Mouse (Mus musculus): Measurements from ENCODE around the gene Fam168a.

Fam168a gene

DNA sequence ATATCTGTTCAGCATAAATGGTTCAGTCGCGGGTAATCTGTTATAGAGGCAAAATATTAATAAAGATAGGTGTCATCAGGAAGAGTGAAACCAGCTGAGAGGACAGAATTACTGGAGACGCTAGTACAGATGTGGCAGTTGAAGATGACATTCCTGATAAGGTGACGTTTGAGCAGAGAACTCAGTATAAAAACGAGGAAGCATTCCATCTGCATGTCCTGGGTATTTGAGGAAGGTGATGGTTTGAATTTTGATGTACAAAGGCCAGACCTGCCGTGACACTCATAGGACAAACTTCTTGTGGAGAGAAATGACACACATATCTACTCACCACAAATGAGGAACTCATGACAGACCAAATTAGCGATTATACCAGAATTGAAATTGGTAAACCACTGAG, 73.8 kb downstream of the Fam168a start:
- no peak for DNase-seq (ENCODE audit: low spot score in 2 of 2)

- no peak for DNase-seq (ENCODE audit: low spot score in 2 of 2)
These were observed 78.2 kb downstream of the Fam168a start for GRCm38 (mm10) chr7:100784650-100785049.

- DNase-seq (ENCODE audit: low spot score in 2 of 2), result no peak
These were observed 79.0 kb downstream of the Fam168a start for GRCm38 (mm10) chr7:100785426-100785825.

- no peak for DNase-seq (ENCODE audit: low spot score in 2 of 2)
These were observed 79.6 kb downstream of the Fam168a start for GRCm38 (mm10) chr7:100786078-100786477.

- DNase-seq (ENCODE audit: low spot score in 2 of 2), result no peak
These were observed 81.9 kb downstream of the Fam168a start for GRCm38 (mm10) chr7:100788291-100788690.

DNA sequence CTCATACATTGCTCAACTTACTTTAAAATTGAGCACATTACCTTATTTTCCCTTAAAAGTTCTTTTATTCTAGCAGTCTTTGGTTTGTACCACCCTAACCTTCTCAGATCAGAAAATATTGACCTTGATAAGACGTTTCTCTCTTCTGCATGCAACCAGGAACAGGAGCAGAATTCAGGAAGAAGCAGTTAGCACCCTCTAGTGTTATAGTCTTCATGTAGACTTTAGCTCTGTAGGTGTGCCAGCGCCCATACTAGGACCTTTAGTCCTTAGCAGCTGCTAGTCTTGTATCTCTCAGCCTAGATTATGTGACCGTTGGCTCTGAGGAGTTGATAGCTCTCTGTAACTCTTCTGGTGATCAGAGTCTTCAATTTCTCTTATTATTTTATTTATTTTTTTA, 92.4 kb downstream of the Fam168a start:
- no peak for DNase-seq (ENCODE audit: low spot score in 2 of 2)

GRCm38 (mm10) chr7:100805391-100805790, 99.0 kb downstream of the Fam168a start:
- no peak for DNase-seq (ENCODE audit: low spot score in 2 of 2)

DNA sequence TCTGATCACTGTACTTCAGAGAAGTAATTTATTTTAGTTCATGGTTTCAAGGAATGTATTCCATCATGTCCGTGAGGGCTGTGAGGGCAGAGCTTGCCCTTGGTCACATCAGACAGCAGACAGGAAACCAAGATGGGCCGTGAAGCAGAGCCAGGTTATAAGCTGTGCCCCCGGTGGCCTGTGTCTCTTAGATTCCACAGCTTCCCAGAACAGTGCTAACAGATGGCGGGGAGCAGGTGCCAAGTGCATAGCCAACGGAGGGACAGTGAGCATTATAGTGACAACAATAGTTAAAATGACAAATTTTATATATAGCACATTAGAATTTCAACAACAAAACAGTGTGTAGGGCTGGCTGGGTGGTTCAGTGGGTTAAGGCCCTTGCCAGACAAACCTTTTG, 105.5 kb downstream of the Fam168a start:
- no peak for DNase-seq (ENCODE audit: low spot score in 2 of 2)

- no peak for DNase-seq (ENCODE audit: low spot score in 2 of 2)
These were observed 106.2 kb downstream of the Fam168a start for GRCm38 (mm10) chr7:100812641-100813040.

GRCm38 (mm10) chr7:100815900-100816570, 109.6 kb downstream of the Fam168a start:
- DNase-seq (ENCODE audit: low spot score in 2 of 2), result no peak

DNA sequence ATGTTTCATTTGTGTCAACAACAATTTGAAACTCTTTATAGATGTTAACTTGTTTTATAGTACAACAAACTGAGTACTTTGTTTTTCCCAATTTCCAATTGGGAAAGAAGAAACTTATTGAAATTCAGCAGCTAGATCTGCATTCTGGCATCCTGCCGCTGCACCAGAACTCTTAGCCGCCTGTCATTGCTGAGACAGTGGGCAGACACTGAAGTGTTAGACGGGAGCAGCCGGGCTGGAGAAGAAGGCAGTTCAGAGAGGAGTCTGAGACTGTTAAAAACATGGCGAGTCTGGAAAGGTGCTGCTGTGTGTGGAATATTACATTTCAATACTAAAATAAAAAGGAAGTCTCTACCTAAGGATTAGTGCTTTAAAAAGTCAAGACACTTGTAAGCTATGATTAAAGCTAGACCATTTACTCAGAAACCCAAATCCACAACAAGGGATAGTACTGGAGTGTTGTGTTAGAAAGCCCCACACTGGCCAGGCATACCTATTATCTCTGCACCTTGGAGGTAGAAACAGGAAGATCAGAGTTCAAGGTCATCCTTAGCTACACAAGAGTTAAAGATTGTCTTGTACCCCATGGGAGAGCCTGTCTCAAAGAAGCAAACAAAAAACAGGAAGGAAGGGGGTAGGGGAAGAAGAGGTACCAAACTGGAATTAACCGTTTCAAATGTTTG, 110.5 kb downstream of the Fam168a start:
- DNase-seq (ENCODE audit: low spot score in 2 of 2), result no peak

DNA sequence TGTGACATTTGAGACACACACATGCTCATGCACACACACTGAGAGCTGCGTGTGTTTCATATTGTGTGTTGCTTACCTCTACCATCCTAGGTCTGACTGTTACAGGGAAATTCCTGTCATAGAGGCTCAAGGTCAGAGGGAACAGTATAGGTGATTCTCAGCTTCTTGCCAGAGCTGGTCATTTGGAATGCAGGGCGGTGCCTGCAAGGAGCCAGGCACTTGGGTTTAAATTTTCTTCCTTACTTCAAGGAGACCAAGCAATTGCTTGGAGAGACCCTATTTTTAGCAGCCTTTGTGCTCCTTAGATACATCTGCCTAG, 111.0 kb downstream of the Fam168a start:
- no peak for DNase-seq (ENCODE audit: low spot score in 2 of 2)

- DNase-seq (ENCODE audit: low spot score in 2 of 2), result no peak
These were observed 112.1 kb downstream of the Fam168a start for GRCm38 (mm10) chr7:100818401-100819064.

DNA sequence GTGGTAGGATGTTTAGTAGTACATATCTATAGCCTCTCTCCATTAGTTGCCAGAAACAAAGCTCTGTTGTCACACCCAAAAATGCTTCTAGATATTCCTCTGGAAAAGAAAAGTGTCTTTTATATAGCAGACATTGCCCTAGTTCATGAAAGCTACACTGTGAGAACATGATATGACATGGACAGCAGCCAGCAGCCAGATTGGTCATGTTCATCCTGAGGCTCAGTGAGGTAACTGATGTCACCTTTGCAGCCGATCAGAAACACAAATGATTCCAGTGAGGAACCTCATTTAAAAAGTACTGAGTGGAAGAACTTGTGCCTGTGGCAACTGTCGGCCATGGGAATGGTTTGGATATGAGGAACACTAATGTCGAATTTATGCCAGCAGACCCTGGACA, 118.2 kb downstream of the Fam168a start:
- DNase-seq (ENCODE audit: low spot score in 2 of 2), result no peak

DNA sequence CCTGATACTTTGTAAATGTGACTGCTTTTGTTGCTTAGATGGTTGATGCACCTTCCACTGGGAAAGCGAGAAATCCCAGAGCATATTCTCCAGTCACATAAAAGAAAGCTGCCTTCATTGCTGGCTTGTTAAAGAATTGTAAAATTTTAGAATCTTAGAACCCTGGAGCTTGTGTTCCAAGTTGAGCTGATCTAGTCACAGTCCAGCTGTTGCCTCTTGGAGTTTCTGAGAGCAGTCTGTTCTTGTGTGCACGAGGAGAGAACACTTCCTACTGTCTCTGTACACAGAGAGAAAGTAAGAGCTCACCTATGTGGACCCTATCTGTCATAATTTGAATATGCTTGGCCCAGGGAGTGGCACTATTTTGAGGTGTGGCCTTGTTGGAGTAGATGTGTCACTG, 122.1 kb downstream of the Fam168a start:
- no peak for DNase-seq (ENCODE audit: low spot score in 2 of 2)

- DNase-seq (ENCODE audit: low spot score in 2 of 2), result no peak
These were observed 127.4 kb downstream of the Fam168a start for GRCm38 (mm10) chr7:100833859-100834258.

- DNase-seq (ENCODE audit: low spot score in 2 of 2), result no peak
These were observed 128.7 kb downstream of the Fam168a start for GRCm38 (mm10) chr7:100835168-100835567.

DNA sequence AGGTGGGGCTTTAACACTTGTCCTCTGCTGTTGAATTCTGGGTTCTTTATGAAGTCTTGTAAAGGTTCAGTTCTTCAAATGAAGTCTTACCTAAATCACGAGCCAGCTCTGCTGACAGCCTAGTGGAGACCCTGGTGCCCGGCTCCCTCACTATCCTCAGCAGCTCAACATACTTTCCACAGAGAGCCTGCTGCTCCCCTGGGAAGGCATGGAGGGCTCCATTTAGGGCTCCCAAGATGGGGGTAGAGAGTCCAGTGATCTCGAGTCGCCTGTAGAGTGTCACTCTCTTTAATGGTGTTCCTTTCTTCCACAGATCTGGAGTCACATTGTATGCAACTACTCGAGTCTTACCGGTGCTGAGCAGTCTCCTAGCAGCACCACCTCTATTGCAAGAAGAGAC, 129.3 kb downstream of the Fam168a start:
- no peak for DNase-seq (ENCODE audit: low spot score in 2 of 2)

- DNase-seq (ENCODE audit: low spot score in 2 of 2), result no peak
These were observed 130.2 kb downstream of the Fam168a start for GRCm38 (mm10) chr7:100836657-100837056.

GRCm38 (mm10) chr7:100837701-100838100, 131.3 kb downstream of the Fam168a start:
- no peak for DNase-seq (ENCODE audit: low spot score in 2 of 2)

GRCm38 (mm10) chr7:100839632-100840402, 133.4 kb downstream of the Fam168a start:
- no peak for DNase-seq (ENCODE audit: low spot score in 2 of 2)

DNA sequence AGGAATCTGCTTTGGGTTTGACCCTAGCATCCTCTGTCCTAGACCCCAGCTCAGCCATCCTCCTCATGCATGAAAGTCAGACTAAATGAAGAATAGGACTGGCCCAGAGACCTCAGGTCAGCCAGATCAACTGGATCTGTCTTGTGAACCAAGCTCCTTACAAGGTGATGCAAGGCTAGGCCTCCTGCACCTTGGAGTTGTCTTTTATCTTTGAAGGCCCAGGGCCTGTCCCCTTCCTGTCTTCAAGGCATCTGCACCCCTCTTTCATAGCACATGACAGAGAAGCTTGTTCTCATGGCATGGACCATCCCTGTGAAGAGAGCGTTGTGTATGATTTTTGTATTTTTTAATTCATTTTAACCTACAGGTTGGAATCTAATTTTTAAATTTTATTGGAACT, 134.5 kb downstream of the Fam168a start:
- no peak for DNase-seq (ENCODE audit: low spot score in 2 of 2)

All from spleen, postnatal 14 days (tissue).